ENCODE assay signal across 8 mouse cellular contexts in the genomic region with DNA sequence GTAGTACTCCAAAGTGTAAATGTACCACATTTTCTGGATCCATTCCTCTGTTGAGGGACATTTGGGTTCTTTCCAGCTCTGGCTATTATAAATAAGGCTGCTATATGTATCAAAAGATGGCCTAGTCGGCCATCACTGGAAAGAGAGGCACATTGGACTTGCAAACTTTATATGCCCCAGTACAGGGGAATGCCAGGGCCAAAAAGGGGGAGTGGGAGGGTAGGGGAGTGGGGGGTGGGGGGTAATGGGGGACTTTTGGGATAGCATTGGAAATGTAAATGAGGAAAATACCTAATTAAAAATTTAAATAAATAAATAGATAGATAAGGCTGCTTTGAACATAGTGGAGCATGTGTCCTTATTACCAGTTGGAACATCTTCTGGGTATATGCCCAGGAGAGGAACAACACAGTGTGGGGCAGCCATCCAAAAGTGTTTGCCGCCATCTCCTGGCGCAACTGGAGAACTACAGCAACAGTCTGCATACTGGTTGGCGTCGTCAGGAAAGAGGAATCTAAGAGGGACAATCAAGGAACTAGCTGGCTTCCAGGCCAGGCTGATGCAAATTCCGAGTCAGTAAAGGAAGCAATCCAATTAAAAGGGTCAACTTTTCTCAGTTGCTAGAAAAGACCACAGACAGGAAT. TPM values are rescaled to one million over a fixed set of nuclear protein-coding genes. Genes with fewer than 3 reads are reported as not detected.
DNase-seq lines count a peak whose midpoint lies in the region; ATAC-seq and TF ChIP-seq lines count a peak whose summit lies in the region.
"Not testable (repeated sequence)": the region's sequence is repeated elsewhere in the genome, so short reads cannot be mapped to it uniquely, and the experiment has no call there.

No protein-coding gene starts in this region.

- not testable (repeated sequence) for H3K4me3 ChIP-seq in left cerebral cortex, adult 2 months

- not testable (repeated sequence) for H3K27ac ChIP-seq in left cerebral cortex, adult 2 months

- ATAC-seq in megakaryocyte progenitor cell, adult 5-6 weeks (replicated peaks; ENCODE audit: poor library complexity): peak; percentile 97

- intact Hi-C loops in left cerebral cortex, adult 2 months (cut with DNase I): loop anchor here (1.0 to 5.0 kb wide), 3 partner anchors 106 to 922 kb away; no protein-coding TSS in a partner anchor

- DNase-seq in WW6 (ENCODE audit: low read depth, low spot score): peak; percentile 22
- peak; percentile 66 to 72 for DNase-seq in cerebellum, postnatal 36 days
- peak; percentile 70 to 79 for DNase-seq in frontal cortex, postnatal 36 days (ENCODE audit: low spot score in 2 of 2)
- DNase-seq in hindlimb bud, embryonic 11.5 days (ENCODE audit: extremely low spot score, low read depth, low spot score): peak; percentile 22
- peak; percentile 70 to 78 for DNase-seq in left cerebral cortex, adult 2 months (ENCODE audit: extremely low spot score in 1 of 2, low spot score in 2 of 2)
- DNase-seq in right cerebral cortex, postnatal 10 days (ENCODE audit: low spot score in 2 of 2): peak; percentile 77 to 87
- peak; percentile 63 for DNase-seq in urinary bladder, postnatal 25 days (ENCODE audit: low spot score)

- peak; percentile 78 for TF ChIP-seq CTCF in left cerebral cortex, adult 2 months (IDR thresholded peaks at IDR 0.05)

RNA-seq across cellular contexts. Expression of a gene that starts 30.8 kb away (rescaled TPM):
- total RNA-seq in left cerebral cortex, adult 2 months (2021): 10 to 100 TPM; 17.8 to 18.1 TPM
- 54.4 and 56.2 TPM in 2 replicates for total RNA-seq in megakaryocyte progenitor cell, adult 5-6 weeks (2015)
- total RNA-seq in megakaryocyte progenitor cell, adult 5-6 weeks (2017): 29.1 and 34.8 TPM in 2 replicates

Comparison
In these comparisons a context has a peak if more than half of its experiments do, and no peak if none do; other contexts are left out.
1. DNase-seq: peak in every context shown above with its lines; median percentile 82 in right cerebral cortex, postnatal 10 days; 74 in frontal cortex, postnatal 36 days; 74 in left cerebral cortex, adult 2 months; 69 in cerebellum, postnatal 36 days; 63 in urinary bladder, postnatal 25 days; 22 in WW6; 22 in hindlimb bud, embryonic 11.5 days.